Mouse (Mus musculus) liver, embryonic 12.5 days (tissue): ENCODE results near the gene Sema4c. TPM values are rescaled to one million over a fixed set of nuclear protein-coding genes. Genes with fewer than 3 reads are reported as not detected.

Experiments
- ATAC-seq: fragments of 200-750 bp; cut with Nextera tagmentation; 2 replicates; pipeline ENCODE4 v1.8.0; 2017; ENCODE audit warnings: moderate number of reproducible peaks, mild to moderate bottlenecking, moderate library complexity
- H3K27ac ChIP-seq: fragments of 300-500 bp; sonication (generic); 2 replicates; pipeline ENCODE4 v1.5.1; 2016; ENCODE audit warnings: mild to moderate bottlenecking
- H3K27me3 ChIP-seq: fragments of 300-500 bp; sonication (generic); replicated peaks from 2 replicates; pipeline ENCODE4 v1.6.1; 2016; ENCODE audit warnings: mild to moderate bottlenecking, moderate library complexity
- H3K36me3 ChIP-seq: fragments of 300-500 bp; sonication (generic); 2 replicates; pipeline ENCODE4 v1.6.1; 2016; ENCODE audit warnings: mild to moderate bottlenecking, moderate library complexity
- H3K4me1 ChIP-seq: fragments of 300-500 bp; sonication (generic); 2 replicates; pipeline ENCODE4 v1.6.1; 2016
- H3K4me2 ChIP-seq: fragments of 300-500 bp; sonication (generic); 2 replicates; pipeline ENCODE4 v1.6.1; 2016; ENCODE audit warnings: mild to moderate bottlenecking, moderate library complexity
- H3K4me3 ChIP-seq: fragments of 300-500 bp; sonication (generic); 2 replicates; pipeline ENCODE4 v1.5.1; 2016; ENCODE audit warnings: mild to moderate bottlenecking, moderate library complexity
- H3K9ac ChIP-seq: fragments of 300-500 bp; sonication (generic); 2 replicates; pipeline ENCODE4 v1.6.1; 2016; ENCODE audit warnings: mild to moderate bottlenecking, moderate library complexity
- H3K9me3 ChIP-seq: fragments of 300-500 bp; sonication (generic); replicated peaks from 2 replicates; pipeline ENCODE4 v1.6.1; 2016; ENCODE audit warnings: mild to moderate bottlenecking, moderate library complexity
- WGBS: fragments of 180-500 bp; shearing (Covaris S2); methylation state at CpG from one replicate; pipeline ENCODE4 v1.1.7; 2016; ENCODE audit not compliant: insufficient replicate concordance; 5-methylcytosine and 5-hydroxymethylcytosine counted together
- polyA plus RNA-seq: library from polyadenylated mRNA; unstranded; fragments of >200 nt; fragmentation: Nextera tagmentation; extraction: Ambion mirVana; gene quantifications from 2 replicates; pipeline ENCODE4 v1.2.1, GENCODE M21; 2016

The Sema4c gene
- polyA plus RNA-seq, 1 experiment from 2014 or later, result 3.9 TPM

GRCm38 (mm10) chr1:36563632-36564031, 5.5 kb upstream of the Sema4c start:
- H3K9me3 ChIP-seq, result no peaks in the 10 kb centered on the region
- 37% methylated on average over 4 of the region's 4 CpGs for WGBS

GRCm38 (mm10) chr1:36563197-36563596, 5.0 kb upstream of the Sema4c start:
- Histone ChIP-seq H3K36me3 (no peaks in the 10 kb centered on the region), H3K27ac (no peak overlapping the region), H3K4me2 (no peak overlapping the region), H3K4me1 (peaks cover 22% of the 10 kb centered on the region), H3K4me3 (no peak overlapping the region), H3K9me3 (no peaks in the 10 kb centered on the region), H3K9ac (no peak overlapping the region), H3K27me3 (peaks cover 71% of the 10 kb centered on the region)
- whole genome bisulfite sequencing, result 79% methylated on average over 2 of the region's 2 CpGs
- ATAC-seq, result no peak

More at GRCm38 (mm10) chr1:36563632-36564031, 5.5 kb upstream of the Sema4c start:
- Histone ChIP-seq H3K27me3 (peaks cover 67% of the 10 kb centered on the region), H3K27ac (no peak overlapping the region), H3K4me1 (peaks cover 21% of the 10 kb centered on the region), H3K36me3 (no peaks in the 10 kb centered on the region), H3K4me2 (no peak overlapping the region), H3K9ac (no peak overlapping the region), H3K4me3 (no peak overlapping the region)
- ATAC-seq, result no peak

GRCm38 (mm10) chr1:36562388-36562787, 4.2 kb upstream of the Sema4c start:
- H3K27ac ChIP-seq, result no peak overlapping the region
- H3K9me3 ChIP-seq, result no peaks in the 10 kb centered on the region
- H3K4me3 ChIP-seq, result no peak overlapping the region
- no peaks in the 10 kb centered on the region for H3K36me3 ChIP-seq
- peaks cover 79% of the 10 kb centered on the region for H3K27me3 ChIP-seq
- WGBS, result 45% methylated on average over 4 of the region's 4 CpGs
- no peak overlapping the region for H3K9ac ChIP-seq
- no peak overlapping the region for H3K4me2 ChIP-seq
- ATAC-seq, result no peak
- H3K4me1 ChIP-seq, result peaks cover 30% of the 10 kb centered on the region

GRCm38 (mm10) chr1:36560903-36561302, 2.8 kb upstream of the Sema4c start:
- Histone ChIP-seq H3K4me1 (peaks cover 34% of the 10 kb centered on the region), H3K9ac (no peak overlapping the region), H3K27me3 (peaks cover 94% of the 10 kb centered on the region), H3K9me3 (no peaks in the 10 kb centered on the region), H3K36me3 (no peaks in the 10 kb centered on the region), H3K4me2 (no peak overlapping the region), H3K4me3 (no peak overlapping the region), H3K27ac (no peak overlapping the region)
- ATAC-seq, result no peak
- WGBS, result 29% methylated on average over 6 of the region's 6 CpGs

GRCm38 (mm10) chr1:36559888-36560287, 1.7 kb upstream of the Sema4c start:
- Histone ChIP-seq H3K4me2 (no peak overlapping the region), H3K4me3 (no peak overlapping the region), H3K27ac (no peak overlapping the region), H3K9me3 (no peaks in the 10 kb centered on the region), H3K9ac (no peak overlapping the region), H3K4me1 (peaks cover 44% of the 10 kb centered on the region), H3K27me3 (peaks cover 100% of the 10 kb centered on the region), H3K36me3 (no peaks in the 10 kb centered on the region)
- no peak for ATAC-seq
- WGBS, result 19% methylated on average over 5 of the region's 5 CpGs

- no peak overlapping the region for H3K4me3 ChIP-seq
- peak overlapping the region; percentile 68; the same call in 1 of the 2 replicates for H3K4me2 ChIP-seq
- ATAC-seq, result no peak
- H3K27ac ChIP-seq, result no peak overlapping the region
- H3K27me3 ChIP-seq, result peaks cover 100% of the 10 kb centered on the region
- 0 out of 2 replicates have a peak, but pooled peaks cover 5% of the 10 kb centered on the region for H3K36me3 ChIP-seq
- H3K9ac ChIP-seq, result no peak overlapping the region
- H3K9me3 ChIP-seq, result no peaks in the 10 kb centered on the region
- H3K4me1 ChIP-seq, result peaks cover 47% of the 10 kb centered on the region
- 7% methylated on average over 4 of the region's 4 CpGs for WGBS
Measured at GRCm38 (mm10) chr1:36559256-36559655, 1.1 kb upstream of the Sema4c start.

GRCm38 (mm10) chr1:36557457-36558011, 615 bp downstream of the Sema4c start:
- H3K9me3 ChIP-seq, result no peaks in the 10 kb centered on the region
- peaks cover 94% of the 10 kb centered on the region for H3K27me3 ChIP-seq
- under 1% methylated on average over 43 of the region's 48 CpGs for WGBS
- peak; percentile 36 for ATAC-seq
- H3K4me2 ChIP-seq, result peak overlapping the region; percentile 68
- peaks cover 38% of the 10 kb centered on the region for H3K4me1 ChIP-seq
- peak overlapping the region; percentile 61 for H3K4me3 ChIP-seq
- peak overlapping the region; percentile 69 for H3K9ac ChIP-seq
- H3K27ac ChIP-seq, result peak overlapping the region; percentile 76
- H3K36me3 ChIP-seq, result peaks cover 22% of the 10 kb centered on the region

GRCm38 (mm10) chr1:36556553-36557456, 1.3 kb downstream of the Sema4c start:
- H3K36me3 ChIP-seq, result peaks cover 29% of the 10 kb centered on the region
- peaks cover 31% of the 10 kb centered on the region for H3K4me1 ChIP-seq
- H3K9me3 ChIP-seq, result no peaks in the 10 kb centered on the region
- whole genome bisulfite sequencing, result under 1% methylated on average over 52 of the region's 52 CpGs
- H3K27ac ChIP-seq, result peak overlapping the region; percentile 76
- peak overlapping the region; percentile 68 for H3K4me2 ChIP-seq
- peak overlapping the region; percentile 69 for H3K9ac ChIP-seq
- peak overlapping the region; percentile 61 for H3K4me3 ChIP-seq
- ATAC-seq, result peak; percentile 55
- H3K27me3 ChIP-seq, result peaks cover 86% of the 10 kb centered on the region

GRCm38 (mm10) chr1:36555798-36556395, 2.3 kb downstream of the Sema4c start:
- Histone ChIP-seq H3K27ac (peak overlapping the region; percentile 76), H3K9ac (peak overlapping the region; percentile 69), H3K9me3 (no peaks in the 10 kb centered on the region), H3K4me3 (peak overlapping the region; percentile 61), H3K4me2 (peak overlapping the region; percentile 68), H3K4me1 (peaks cover 29% of the 10 kb centered on the region), H3K27me3 (peaks cover 77% of the 10 kb centered on the region), H3K36me3 (peaks cover 36% of the 10 kb centered on the region)
- WGBS, result 15% methylated on average over 8 of the region's 8 CpGs
- no peak for ATAC-seq

- Histone ChIP-seq H3K4me2 (peak overlapping the region; percentile 68), H3K9me3 (no peaks in the 10 kb centered on the region), H3K36me3 (peaks cover 47% of the 10 kb centered on the region), H3K27me3 (peaks cover 66% of the 10 kb centered on the region), H3K4me3 (no peak overlapping the region), H3K9ac (no peak overlapping the region), H3K27ac (0 out of 2 replicates have a peak overlapping the region, but pooled peaks have one; percentile 8), H3K4me1 (peaks cover 29% of the 10 kb centered on the region)
- WGBS, result 39% methylated on average over 21 of the region's 21 CpGs
- ATAC-seq, result no peak
Measured at GRCm38 (mm10) chr1:36554633-36555399, 3.3 kb downstream of the Sema4c start.

GRCm38 (mm10) chr1:36552506-36552905, 5.6 kb downstream of the Sema4c start:
- Histone ChIP-seq H3K27me3 (peaks cover 43% of the 10 kb centered on the region), H3K4me1 (peaks cover 29% of the 10 kb centered on the region), H3K9ac (no peak overlapping the region), H3K36me3 (peaks cover 59% of the 10 kb centered on the region), H3K4me3 (no peak overlapping the region), H3K9me3 (no peaks in the 10 kb centered on the region), H3K27ac (no peak overlapping the region), H3K4me2 (no peak overlapping the region)
- WGBS, result 80% methylated on average over 16 of the region's 16 CpGs
- ATAC-seq, result no peak
